Mouse (Mus musculus) small intestine, adult 2 months (tissue): ENCODE measurements around the gene Megf9.

Experiments used
- CTCF ChIP-seq: fragments of 200-500 bp; IDR thresholded peaks from 2 replicates; pipeline ENCODE4 v1.5.1; 2012; ENCODE audit warnings: low read depth, mild to moderate bottlenecking, control low read depth, inconsistent platforms, low read length, moderate library complexity, mixed read lengths; ENCODE audit not compliant: insufficient replicate concordance, insufficient read length; ENCODE audit errors: extremely low read depth
- POLR2A ChIP-seq: fragments of 200-500 bp; IDR thresholded peaks from 2 replicates; pipeline ENCODE4 v1.6.1; 2012; ENCODE audit warnings: low read depth, mild to moderate bottlenecking, control low read depth, inconsistent platforms, low read length, moderate library complexity

GRCm38 (mm10) chr4:70553230-70553797, 18.5 kb upstream of the Megf9 start:
- TF ChIP-seq CTCF (no peak), POLR2A (no peak)
